Mouse (Mus musculus) forebrain, postnatal 0 days (tissue): Measurements from ENCODE around the gene Pip4k2c. TPM values are rescaled to one million over a fixed set of nuclear protein-coding genes. Genes with fewer than 3 reads are reported as not detected.

Source experiments
- ATAC-seq: fragments of 200-750 bp; cut with Nextera tagmentation; 2 replicates; pipeline ENCODE4 v1.8.0; 2017; ENCODE audit warnings: mild to moderate bottlenecking, moderate library complexity
- DNase-seq: peaks from one replicate; pipeline ENCODE4 v3.0.0-alpha.2; 2015
- H3K27ac ChIP-seq: fragments of 300-500 bp; sonication (generic); 2 replicates; pipeline ENCODE4 v1.5.1; 2014; ENCODE audit warnings: low read depth, mild to moderate bottlenecking, antibody characterized with exemption, low read length, moderate library complexity, mixed read lengths
- H3K27me3 ChIP-seq: fragments of 300-500 bp; sonication (generic); 2 replicates; pipeline ENCODE4 v1.6.1; 2014; ENCODE audit warnings: mild to moderate bottlenecking, low read length, mixed read lengths; ENCODE audit not compliant: insufficient read depth
- H3K36me3 ChIP-seq: fragments of 300-500 bp; sonication (generic); 2 replicates; pipeline ENCODE4 v1.6.1; 2014; ENCODE audit warnings: mild to moderate bottlenecking, moderate library complexity; ENCODE audit not compliant: insufficient read depth
- H3K4me1 ChIP-seq: fragments of 300-500 bp; sonication (generic); 2 replicates; pipeline ENCODE4 v1.6.1; 2014; ENCODE audit warnings: antibody characterized with exemption; ENCODE audit not compliant: insufficient read depth
- H3K4me2 ChIP-seq: fragments of 300-500 bp; sonication (generic); 2 replicates; pipeline ENCODE4 v1.6.1; 2014; ENCODE audit warnings: low read depth, mild to moderate bottlenecking, moderate library complexity
- H3K4me3 ChIP-seq: fragments of 300-500 bp; sonication (generic); 2 replicates; pipeline ENCODE4 v1.5.1; 2014; ENCODE audit warnings: low read depth, low read length, mixed read lengths
- H3K9ac ChIP-seq: fragments of 300-500 bp; sonication (generic); 2 replicates; pipeline ENCODE4 v1.6.1; 2014; ENCODE audit warnings: mild to moderate bottlenecking
- H3K9me3 ChIP-seq: fragments of 300-500 bp; sonication (generic); 2 replicates; pipeline ENCODE4 v1.6.1; 2016; ENCODE audit warnings: low read length
- CTCF ChIP-seq: sonication (generic); IDR thresholded peaks from 2 replicates; pipeline ENCODE4 v1.5.1; 2016; ENCODE audit warnings: antibody characterized with exemption, control low read depth, low read depth
- WGBS: fragments of 180-500 bp; shearing (Covaris S2); extraction: QIAGEN DNeasy Blood & Tissue Kit; methylation state at CpG from one replicate; pipeline ENCODE4 v1.1.7; 2014; 5-methylcytosine and 5-hydroxymethylcytosine counted together
- polyA plus RNA-seq: library from polyadenylated mRNA; unstranded; fragments of >200 nt; fragmentation: Nextera tagmentation; extraction: Ambion mirVana; gene quantifications from 2 replicates; pipeline ENCODE4 v1.2.1, GENCODE M21; 2015
- total RNA-seq: library from RNA; depleted of rRNA; stranded (reverse); fragments of >200 nt; gene quantifications from 2 replicates; pipeline ENCODE4 v1.2.3, GENCODE M21; 2014

Pip4k2c gene
- total and polyA plus RNA-seq, 2 experiments from 2014 or later: 20.1 to 23.3 TPM

- Histone ChIP-seq H3K4me1 (peaks cover 15% of the 10 kb centered on the region), H3K27me3 (no peaks in the 10 kb centered on the region), H3K9me3 (no peaks in the 10 kb centered on the region), H3K4me3 (peak overlapping the region; percentile 64), H3K36me3 (peaks cover 30% of the 10 kb centered on the region), H3K9ac (peak overlapping the region; percentile 80), H3K27ac (peak overlapping the region; percentile 70), H3K4me2 (peak overlapping the region; percentile 99)
- DNase-seq: peak; percentile 51
- 2% methylated on average over 26 of the region's 26 CpGs for WGBS
- TF ChIP-seq CTCF: no peak
- ATAC-seq: peak; percentile 3
Observed at GRCm38 (mm10) chr10:127189116-127189650, 22.2 kb downstream of the Pip4k2c start.

- Histone ChIP-seq H3K27ac (peak overlapping the region; percentile 70), H3K9me3 (no peaks in the 10 kb centered on the region), H3K9ac (peak overlapping the region; percentile 80), H3K27me3 (no peaks in the 10 kb centered on the region), H3K36me3 (peaks cover 30% of the 10 kb centered on the region), H3K4me3 (peak overlapping the region; percentile 64), H3K4me2 (peak overlapping the region; percentile 99), H3K4me1 (peaks cover 15% of the 10 kb centered on the region; the same call in 1 of the 2 replicates)
- ATAC-seq (peak; percentile 79), DNase-seq (peak; percentile 69)
- WGBS: under 1% methylated on average over 36 of the region's 46 CpGs
- TF ChIP-seq CTCF: no peak
Observed at GRCm38 (mm10) chr10:127188465-127189115, 22.8 kb downstream of the Pip4k2c start.

DNA sequence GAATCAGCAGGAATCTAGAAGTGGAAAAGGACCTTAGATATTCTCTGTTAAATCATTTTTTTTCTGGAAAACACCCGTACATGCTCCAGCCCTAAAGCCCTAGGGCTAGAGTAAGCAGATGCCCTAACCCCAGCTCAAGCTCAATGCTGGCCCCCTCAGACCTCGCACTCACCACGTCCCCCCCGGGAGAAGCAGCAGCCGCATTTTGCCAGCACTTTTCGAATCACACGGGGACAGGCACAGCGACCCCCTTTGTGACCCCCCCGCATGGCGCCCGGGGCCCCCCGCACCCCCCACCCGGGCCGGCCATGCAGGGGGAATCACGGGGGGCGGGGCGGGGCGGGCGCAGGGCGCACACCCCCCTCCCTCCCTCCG lies 23.3 kb downstream of the Pip4k2c start:
- peak overlapping the region; percentile 99 for H3K4me2 ChIP-seq
- H3K9me3 ChIP-seq: no peaks in the 10 kb centered on the region
- peak overlapping the region; percentile 70 for H3K27ac ChIP-seq
- DNase-seq (no peak), ATAC-seq (no peak)
- no peaks in the 10 kb centered on the region for H3K27me3 ChIP-seq
- H3K4me1 ChIP-seq: peaks cover 15% of the 10 kb centered on the region; the same call in 1 of the 2 replicates
- peaks cover 27% of the 10 kb centered on the region for H3K36me3 ChIP-seq
- 4% methylated on average over 14 of the region's 21 CpGs for WGBS
- H3K9ac ChIP-seq: peak overlapping the region; percentile 80
- H3K4me3 ChIP-seq: peak overlapping the region; percentile 64
- TF ChIP-seq CTCF: no peak

- Histone ChIP-seq H3K9ac (peak overlapping the region; percentile 80), H3K4me1 (peaks cover 15% of the 10 kb centered on the region; the same call in 1 of the 2 replicates), H3K4me3 (peak overlapping the region; percentile 64), H3K4me2 (peak overlapping the region; percentile 99), H3K9me3 (no peaks in the 10 kb centered on the region), H3K27ac (peak overlapping the region; percentile 70), H3K36me3 (peaks cover 22% of the 10 kb centered on the region), H3K27me3 (no peaks in the 10 kb centered on the region)
- peak; percentile 11; the same call in 1 of the 2 replicates for ATAC-seq
- TF ChIP-seq CTCF: no peak
- WGBS: 26% methylated on average over 10 of the region's 10 CpGs
- peak; percentile 60 for DNase-seq
Observed at GRCm38 (mm10) chr10:127187371-127188078, 23.9 kb downstream of the Pip4k2c start.

DNA sequence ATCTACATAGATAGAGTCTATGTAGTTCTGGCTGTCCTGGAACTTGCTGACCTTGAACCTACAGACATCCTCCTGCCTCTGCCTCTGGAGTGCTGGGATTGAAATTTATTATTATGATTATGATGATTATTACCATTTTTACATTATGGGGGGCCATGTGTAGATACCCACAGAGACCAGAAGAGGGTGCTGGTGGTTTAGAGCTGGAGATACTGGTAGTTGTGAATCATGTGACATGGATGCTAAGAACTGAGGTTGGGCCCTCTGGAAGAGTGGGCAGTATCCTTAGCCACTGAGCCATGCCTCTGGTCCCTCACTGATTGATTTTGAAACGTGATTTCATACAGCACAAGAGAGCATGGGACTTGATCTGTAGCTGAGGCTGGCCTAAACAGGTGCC lies 24.9 kb downstream of the Pip4k2c start:
- no peak overlapping the region for H3K4me2 ChIP-seq
- no peaks in the 10 kb centered on the region for H3K27me3 ChIP-seq
- H3K36me3 ChIP-seq: peaks cover 14% of the 10 kb centered on the region
- no peak overlapping the region for H3K9ac ChIP-seq
- H3K27ac ChIP-seq: no peak overlapping the region
- H3K4me3 ChIP-seq: no peak overlapping the region
- H3K9me3 ChIP-seq: no peaks in the 10 kb centered on the region
- H3K4me1 ChIP-seq: peaks cover 15% of the 10 kb centered on the region; the same call in 1 of the 2 replicates
- DNase-seq (no peak), ATAC-seq (no peak)
- 82% methylated on average over 1 of the region's 1 CpGs for WGBS
- TF ChIP-seq CTCF: peak; percentile 51

GRCm38 (mm10) chr10:127185506-127185905 lies 25.9 kb downstream of the Pip4k2c start:
- H3K4me2 ChIP-seq: no peak overlapping the region
- TF ChIP-seq CTCF: no peak
- no peak overlapping the region for H3K4me3 ChIP-seq
- H3K36me3 ChIP-seq: peaks cover 5% of the 10 kb centered on the region; the same call in 1 of the 2 replicates
- peaks cover 15% of the 10 kb centered on the region; the same call in 1 of the 2 replicates for H3K4me1 ChIP-seq
- H3K9ac ChIP-seq: no peak overlapping the region
- no peak overlapping the region for H3K27ac ChIP-seq
- H3K9me3 ChIP-seq: no peaks in the 10 kb centered on the region
- ATAC-seq (no peak), DNase-seq (no peak)
- WGBS: 85% methylated on average over 15 of the region's 15 CpGs
- no peaks in the 10 kb centered on the region for H3K27me3 ChIP-seq

- Histone ChIP-seq H3K9ac (no peak overlapping the region), H3K4me2 (no peak overlapping the region), H3K27ac (no peak overlapping the region), H3K27me3 (peaks cover 2% of the 10 kb centered on the region), H3K9me3 (no peaks in the 10 kb centered on the region), H3K36me3 (0 out of 2 replicates have a peak, but pooled peaks cover 1% of the 10 kb centered on the region), H3K4me1 (peaks cover 15% of the 10 kb centered on the region), H3K4me3 (no peak overlapping the region)
- ATAC-seq: no peak
- 72% methylated on average over 9 of the region's 9 CpGs for WGBS
- peak; percentile 58 for DNase-seq
- TF ChIP-seq CTCF: no peak
Observed at GRCm38 (mm10) chr10:127185101-127185500, 26.3 kb downstream of the Pip4k2c start.
